Mouse (Mus musculus): ENCODE data around the gene Dnajb12.
"Not testable (repeated sequence)": the region's sequence is repeated elsewhere in the genome, so short reads cannot be mapped to it uniquely, and the experiment has no call there.

Dnajb12 gene

GRCm38 (mm10) chr10:59872651-59873050 lies 6.7 kb upstream of the Dnajb12 start:
- not testable (repeated sequence) for DNase-seq

- no peak for DNase-seq
These were observed 6.2 kb upstream of the Dnajb12 start for GRCm38 (mm10) chr10:59873206-59873605.

GRCm38 (mm10) chr10:59873613-59874012 lies 5.7 kb upstream of the Dnajb12 start:
- DNase-seq, result no peak

GRCm38 (mm10) chr10:59875396-59875795 lies 4.0 kb upstream of the Dnajb12 start:
- DNase-seq, result no peak

- DNase-seq, result not testable (repeated sequence)
These were observed 2.7 kb upstream of the Dnajb12 start for GRCm38 (mm10) chr10:59876698-59877097.

GRCm38 (mm10) chr10:59877421-59878117 lies 1.8 kb upstream of the Dnajb12 start:
- DNase-seq, result no peak

GRCm38 (mm10) chr10:59878823-59879222 lies 533 bp upstream of the Dnajb12 start:
- DNase-seq, result no peak

- no peak for DNase-seq
These were observed 652 bp downstream of the Dnajb12 start for GRCm38 (mm10) chr10:59880029-59880386.

- no peak for DNase-seq
These were observed 1.5 kb downstream of the Dnajb12 start for GRCm38 (mm10) chr10:59880837-59881236.

- DNase-seq, result no peak
These were observed 5.2 kb downstream of the Dnajb12 start for GRCm38 (mm10) chr10:59884327-59885173.

- no peak for DNase-seq
These were observed 6.1 kb downstream of the Dnajb12 start for GRCm38 (mm10) chr10:59885174-59886080.

- no peak for DNase-seq
These were observed 6.7 kb downstream of the Dnajb12 start for GRCm38 (mm10) chr10:59886081-59886466.

- no peak for DNase-seq
These were observed 8.1 kb downstream of the Dnajb12 start for GRCm38 (mm10) chr10:59887432-59887831.

- DNase-seq, result no peak
These were observed 10.0 kb downstream of the Dnajb12 start for GRCm38 (mm10) chr10:59889339-59889738.

GRCm38 (mm10) chr10:59889953-59890751 lies 10.8 kb downstream of the Dnajb12 start:
- DNase-seq, result no peak

- DNase-seq, result peak; percentile 81
These were observed 13.6 kb downstream of the Dnajb12 start for GRCm38 (mm10) chr10:59892977-59893376.

GRCm38 (mm10) chr10:59894251-59895160 lies 15.2 kb downstream of the Dnajb12 start:
- peak; percentile 88 for DNase-seq

GRCm38 (mm10) chr10:59895460-59896186 lies 16.3 kb downstream of the Dnajb12 start:
- no peak for DNase-seq

GRCm38 (mm10) chr10:59896211-59896610 lies 16.9 kb downstream of the Dnajb12 start:
- no peak for DNase-seq

GRCm38 (mm10) chr10:59896911-59897331 lies 17.6 kb downstream of the Dnajb12 start:
- no peak for DNase-seq

Data from embryo, embryonic 11 days (tissue).